Mouse (Mus musculus) layer of hippocampus, adult 9-11 months (tissue): ENCODE results near the gene Wdr93.
A peak's percentile ranks its signal among the peaks of the same experiment; 100 is the strongest.

Experiments used
- DNase-seq: peaks from one replicate; pipeline ENCODE4 v3.0.0; 2022

Wdr93 gene

GRCm38 (mm10) chr7:79742659-79743536 is at the start of gene Wdr93, which contains the start of gene Pex11a:
Gene Wdr93, plus strand, starts transcription at chr7:79743163.
Gene Pex11a, minus strand, starts transcription at chr7:79743131.
- peak; percentile 89 for DNase-seq

- DNase-seq = no peak
These were observed 46.5 kb upstream of the Wdr93 start for GRCm38 (mm10) chr7:79696495-79696894.

- DNase-seq = no peak
These were observed 40.2 kb upstream of the Wdr93 start for GRCm38 (mm10) chr7:79702755-79703154.

- no peak for DNase-seq
These were observed 37.8 kb upstream of the Wdr93 start for GRCm38 (mm10) chr7:79705210-79705609.

GRCm38 (mm10) chr7:79710130-79710607 is 32.8 kb upstream of the Wdr93 start:
- DNase-seq = peak; percentile 43

GRCm38 (mm10) chr7:79710831-79711230 is 32.1 kb upstream of the Wdr93 start:
- no peak for DNase-seq

- peak; percentile 38 for DNase-seq
These were observed 27.6 kb upstream of the Wdr93 start, which contains the start of gene Kif7 for GRCm38 (mm10) chr7:79715187-79715981. Gene Kif7, minus strand, starts transcription at chr7:79715720.

GRCm38 (mm10) chr7:79721386-79721977 is 21.5 kb upstream of the Wdr93 start:
- no peak for DNase-seq

- no peak for DNase-seq
These were observed 15.9 kb upstream of the Wdr93 start for GRCm38 (mm10) chr7:79727091-79727490.

- DNase-seq = peak; percentile 40
These were observed 14.7 kb upstream of the Wdr93 start for GRCm38 (mm10) chr7:79728219-79728618.

GRCm38 (mm10) chr7:79729169-79729568 is 13.8 kb upstream of the Wdr93 start:
- DNase-seq = peak; percentile 41

- no peak for DNase-seq
These were observed 13.1 kb upstream of the Wdr93 start for GRCm38 (mm10) chr7:79729743-79730370.

GRCm38 (mm10) chr7:79731438-79731837 is 11.5 kb upstream of the Wdr93 start:
- no peak for DNase-seq

GRCm38 (mm10) chr7:79732622-79733021 is 10.3 kb upstream of the Wdr93 start, which contains the start of gene Plin1:
Gene Plin1, minus strand, starts transcription at chr7:79732903.
- DNase-seq = no peak

GRCm38 (mm10) chr7:79734563-79734962 is 8.4 kb upstream of the Wdr93 start:
- DNase-seq = no peak

- DNase-seq = no peak
These were observed 6.5 kb upstream of the Wdr93 start for GRCm38 (mm10) chr7:79736511-79736910.

- DNase-seq = no peak
These were observed 4.0 kb upstream of the Wdr93 start for GRCm38 (mm10) chr7:79738913-79739312.

- DNase-seq = no peak
These were observed 2.7 kb upstream of the Wdr93 start for GRCm38 (mm10) chr7:79740279-79740678.

GRCm38 (mm10) chr7:79742277-79742658 is 695 bp upstream of the Wdr93 start:
- no peak for DNase-seq

- no peak for DNase-seq
These were observed 1.1 kb downstream of the Wdr93 start for GRCm38 (mm10) chr7:79744051-79744450.

- no peak for DNase-seq
These were observed 1.6 kb downstream of the Wdr93 start for GRCm38 (mm10) chr7:79744585-79744984.

- no peak for DNase-seq
These were observed 4.7 kb downstream of the Wdr93 start for GRCm38 (mm10) chr7:79747659-79748058.

GRCm38 (mm10) chr7:79749511-79749910 is 6.5 kb downstream of the Wdr93 start:
- no peak for DNase-seq
